Mouse (Mus musculus) cerebellum, adult 9-11 months (tissue): Measurements from ENCODE around the gene Tnr.

ENCODE experiments used
- DNase-seq: peaks from one replicate; pipeline ENCODE4 v3.0.0; 2022

The Tnr gene

GRCm38 (mm10) chr1:159803711-159804110, 280.1 kb downstream of the Tnr start:
- DNase-seq = no peak

- DNase-seq = no peak
Measured at GRCm38 (mm10) chr1:159809493-159809892, 285.9 kb downstream of the Tnr start.

- DNase-seq = no peak
Measured at GRCm38 (mm10) chr1:159811805-159812204, 288.2 kb downstream of the Tnr start.

GRCm38 (mm10) chr1:159812820-159813411, 289.3 kb downstream of the Tnr start:
- no peak for DNase-seq

GRCm38 (mm10) chr1:159814348-159814747, 290.8 kb downstream of the Tnr start:
- no peak for DNase-seq

GRCm38 (mm10) chr1:159816614-159817371, 293.2 kb downstream of the Tnr start:
- DNase-seq = no peak

- peak; percentile 54 for DNase-seq
Measured at GRCm38 (mm10) chr1:159819511-159819910, 295.9 kb downstream of the Tnr start.

- DNase-seq = no peak
Measured at GRCm38 (mm10) chr1:159822416-159822815, 298.8 kb downstream of the Tnr start.

GRCm38 (mm10) chr1:159828531-159828930, 305.0 kb downstream of the Tnr start:
- DNase-seq = no peak

GRCm38 (mm10) chr1:159833165-159833564, 309.6 kb downstream of the Tnr start:
- DNase-seq = no peak

- no peak for DNase-seq
Measured at GRCm38 (mm10) chr1:159833646-159834338, 310.2 kb downstream of the Tnr start.

GRCm38 (mm10) chr1:159835126-159835525, 311.6 kb downstream of the Tnr start:
- no peak for DNase-seq

- DNase-seq = no peak
Measured at GRCm38 (mm10) chr1:159840337-159840736, 316.8 kb downstream of the Tnr start.

- DNase-seq = no peak
Measured at GRCm38 (mm10) chr1:159842876-159843275, 319.3 kb downstream of the Tnr start.

GRCm38 (mm10) chr1:159852088-159852487, 328.5 kb downstream of the Tnr start:
- peak; percentile 31 for DNase-seq

GRCm38 (mm10) chr1:159854261-159854660, 330.7 kb downstream of the Tnr start:
- DNase-seq = no peak

GRCm38 (mm10) chr1:159861782-159862474, 338.4 kb downstream of the Tnr start:
- no peak for DNase-seq

GRCm38 (mm10) chr1:159865696-159866095, 342.1 kb downstream of the Tnr start:
- DNase-seq = no peak

GRCm38 (mm10) chr1:159869619-159870441, 346.3 kb downstream of the Tnr start:
- DNase-seq = no peak

GRCm38 (mm10) chr1:159872866-159873265, 349.3 kb downstream of the Tnr start:
- no peak for DNase-seq

- DNase-seq = peak; percentile 11
Measured at GRCm38 (mm10) chr1:159878681-159879080, 355.1 kb downstream of the Tnr start.

GRCm38 (mm10) chr1:159879866-159880265, 356.3 kb downstream of the Tnr start:
- DNase-seq = no peak
